Mouse (Mus musculus) myocyte (in vitro differentiated cells): ENCODE data around the gene H2afy.

Source experiments
- CEBPB ChIP-seq: IDR thresholded peaks from 2 replicates; pipeline ENCODE4 v1.6.1; 2011; ENCODE audit warnings: mild to moderate bottlenecking, moderate library complexity; ENCODE audit not compliant: poor library complexity, insufficient read depth, severe bottlenecking
- POLR2A ChIP-seq: IDR thresholded peaks from one replicate; pipeline ENCODE4 v1.6.1; 2011; ENCODE audit warnings: low read depth, mild to moderate bottlenecking, control low read depth, moderate library complexity; ENCODE audit not compliant: insufficient read length
- POLR2AphosphoS2 ChIP-seq: IDR thresholded peaks from one replicate; pipeline ENCODE4 v1.6.1; 2011; ENCODE audit warnings: low read depth, control low read depth; ENCODE audit not compliant: insufficient read length
- USF1 ChIP-seq: IDR thresholded peaks from one replicate; pipeline ENCODE4 v1.6.1; 2011; ENCODE audit warnings: low read depth, mild to moderate bottlenecking, control low read depth, moderate library complexity

GRCm38 (mm10) chr13:56172106-56172505 lies 35.9 kb upstream of the H2afy start:
- TF ChIP-seq POLR2A (no peak), POLR2AphosphoS2 (no peak), USF1 (no peak), CEBPB (no peak)
